Mouse (Mus musculus): ENCODE results near the gene Coro1c.

GRCm38 (mm10) chr5:113797149-113797882 is 111.2 kb downstream of the Coro1c start:
- TF ChIP-seq CTCF (IDR thresholded peaks at IDR 0.05) = no peak
- TF ChIP-seq EP300 (IDR thresholded peaks at IDR 0.05) = no peak

Data from lung, postnatal 0 days (tissue).